Mouse (Mus musculus) spleen, adult 2 months (tissue): Measurements from ENCODE around the gene Cnksr3.

Source experiments
- CTCF ChIP-seq: fragments of 200-500 bp; IDR thresholded peaks from 2 replicates; pipeline ENCODE4 v1.5.1; 2011; ENCODE audit warnings: mild to moderate bottlenecking, inconsistent platforms; ENCODE audit not compliant: insufficient read depth, insufficient read length, insufficient replicate concordance; ENCODE audit errors: extremely low read depth
- POLR2A ChIP-seq: fragments of 200-500 bp; IDR thresholded peaks from 2 replicates; pipeline ENCODE4 v1.6.1; 2011; ENCODE audit warnings: low read depth, low read length, inconsistent platforms

GRCm38 (mm10) chr10:7214718-7215117 lies 2.7 kb upstream of the Cnksr3 start:
- no peak for TF ChIP-seq CTCF
- TF ChIP-seq POLR2A: no peak
